Mouse (Mus musculus) stomach, postnatal 0 days (tissue): Measurements from ENCODE around the gene Sorcs1. TPM values are rescaled to one million over a fixed set of nuclear protein-coding genes. Genes with fewer than 3 reads are reported as not detected.

Experiments
- ATAC-seq: fragments of 200-750 bp; cut with Nextera tagmentation; 2 replicates; pipeline ENCODE4 v1.8.0; 2017; ENCODE audit not compliant: low FRiP score, low TSS enrichment
- DNase-seq: peaks from one replicate; pipeline ENCODE4 v3.0.0-alpha.2; 2016; ENCODE audit warnings: low spot score
- H3K27ac ChIP-seq: fragments of 300-500 bp; sonication (generic); replicated peaks from 2 replicates; pipeline ENCODE4 v1.5.1; 2014; ENCODE audit warnings: mild to moderate bottlenecking, control low read depth
- H3K27me3 ChIP-seq: fragments of 300-500 bp; sonication (generic); 2 replicates; pipeline ENCODE4 v1.6.1; 2014; ENCODE audit warnings: low read length; ENCODE audit not compliant: control insufficient read depth, insufficient read depth
- H3K36me3 ChIP-seq: fragments of 300-500 bp; sonication (generic); 2 replicates; pipeline ENCODE4 v1.6.1; 2014; ENCODE audit warnings: low read length, mixed read lengths; ENCODE audit not compliant: control insufficient read depth, insufficient read depth
- H3K4me1 ChIP-seq: fragments of 300-500 bp; sonication (generic); replicated peaks from 2 replicates; pipeline ENCODE4 v1.6.1; 2014; ENCODE audit warnings: antibody characterized with exemption; ENCODE audit not compliant: control insufficient read depth, insufficient read depth
- H3K4me2 ChIP-seq: fragments of 300-500 bp; sonication (generic); replicated peaks from 2 replicates; pipeline ENCODE4 v1.6.1; 2014; ENCODE audit warnings: low read depth, mild to moderate bottlenecking, control low read depth, moderate library complexity
- H3K4me3 ChIP-seq: fragments of 300-500 bp; sonication (generic); 2 replicates; pipeline ENCODE4 v1.5.1; 2014; ENCODE audit warnings: low read depth, low read length, control low read depth
- H3K9ac ChIP-seq: fragments of 300-500 bp; sonication (generic); 2 replicates; pipeline ENCODE4 v1.6.1; 2014; ENCODE audit warnings: mild to moderate bottlenecking, low read length, control low read depth, mixed read lengths
- H3K9me3 ChIP-seq: fragments of 300-500 bp; sonication (generic); 2 replicates; pipeline ENCODE4 v1.6.1; 2016; ENCODE audit warnings: low read length; ENCODE audit not compliant: control insufficient read depth
- CTCF ChIP-seq: IDR thresholded peaks from 2 replicates; pipeline ENCODE4 v1.5.1; 2016; ENCODE audit warnings: antibody characterized with exemption, low read depth, mild to moderate bottlenecking, moderate library complexity
- EP300 ChIP-seq: optimal IDR thresholded peaks from 2 replicates; pipeline ENCODE3; 2016; ENCODE audit warnings: antibody characterized with exemption
- WGBS: fragments of 180-500 bp; shearing (Covaris S2); extraction: QIAGEN DNeasy Blood & Tissue Kit; methylation state at CpG from one replicate; pipeline ENCODE4 v1.1.7; 2014; 5-methylcytosine and 5-hydroxymethylcytosine counted together
- microRNA-seq: library from miRNA; unstranded; fragments of <30 nt; microRNA quantifications from one replicate; pipeline ENCODE4, GENCODE M21; 2016
- polyA plus RNA-seq: library from polyadenylated mRNA; unstranded; fragments of >200 nt; fragmentation: Nextera tagmentation; extraction: Ambion mirVana; gene quantifications from 2 replicates; pipeline ENCODE4 v1.2.1, GENCODE M21; 2015

Sorcs1 gene
- polyA plus RNA-seq, 1 experiment from 2014 or later = 1.4 TPM

DNA sequence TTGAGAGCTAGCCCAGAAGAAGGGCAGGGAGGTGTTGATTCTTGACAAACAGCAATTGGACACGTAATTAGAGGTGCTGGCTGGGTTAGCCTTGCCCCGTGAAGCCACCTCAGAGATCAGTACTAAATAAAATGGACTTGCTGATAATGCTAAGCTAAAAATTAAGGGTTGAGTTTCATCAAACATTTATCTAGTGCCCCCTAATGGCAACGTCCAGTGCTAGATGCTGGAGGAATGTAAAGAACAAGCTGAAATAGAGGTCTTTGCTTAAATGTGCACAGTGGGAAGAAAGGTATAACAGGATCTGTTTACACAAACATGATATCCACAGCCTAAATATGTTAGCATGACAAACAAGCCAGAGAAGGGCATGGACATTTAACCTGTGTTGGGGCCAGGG lies 532.5 kb downstream of the Sorcs1 start:
- Histone ChIP-seq H3K4me2 (no peak overlapping the region), H3K4me1 (no peaks in the 10 kb centered on the region), H3K27ac (no peak overlapping the region), H3K4me3 (no peak overlapping the region), H3K9me3 (no peaks in the 10 kb centered on the region), H3K27me3 (no peaks in the 10 kb centered on the region), H3K9ac (no peak overlapping the region), H3K36me3 (no peaks in the 10 kb centered on the region)
- WGBS = 17% methylated on average over 3 of the region's 3 CpGs
- ATAC-seq = no peak
- TF ChIP-seq EP300 = no peak
- TF ChIP-seq CTCF = peak; percentile 55
- no peak for DNase-seq

DNA sequence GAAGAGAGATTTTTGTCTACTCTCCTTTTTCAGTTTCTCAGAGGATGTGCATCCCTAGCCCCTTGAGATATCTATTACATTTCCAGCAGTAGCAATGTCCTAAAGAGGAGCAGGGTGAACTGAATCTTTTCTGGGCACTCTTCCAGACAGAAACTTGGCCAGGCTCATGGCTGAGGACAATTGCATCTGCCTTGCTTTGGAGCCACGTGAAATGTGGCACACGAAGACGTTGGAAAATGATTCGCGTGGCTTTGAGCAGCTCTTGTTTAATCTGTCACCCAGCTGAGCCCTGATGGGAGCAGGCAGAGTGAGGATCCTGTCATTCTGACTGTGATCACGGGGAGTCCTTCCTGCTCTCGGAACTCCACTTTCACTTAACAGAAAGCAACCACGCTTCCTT lies 536.6 kb downstream of the Sorcs1 start:
- no peaks in the 10 kb centered on the region for H3K9me3 ChIP-seq
- no peaks in the 10 kb centered on the region for H3K27me3 ChIP-seq
- H3K9ac ChIP-seq = no peak overlapping the region
- H3K27ac ChIP-seq = no peak overlapping the region
- no peak for ATAC-seq
- TF ChIP-seq CTCF = no peak
- no peak for TF ChIP-seq EP300
- no peak overlapping the region for H3K4me3 ChIP-seq
- WGBS = 43% methylated on average over 8 of the region's 8 CpGs
- DNase-seq = no peak
- no peaks in the 10 kb centered on the region for H3K36me3 ChIP-seq
- no peak overlapping the region for H3K4me2 ChIP-seq
- no peaks in the 10 kb centered on the region for H3K4me1 ChIP-seq

DNA sequence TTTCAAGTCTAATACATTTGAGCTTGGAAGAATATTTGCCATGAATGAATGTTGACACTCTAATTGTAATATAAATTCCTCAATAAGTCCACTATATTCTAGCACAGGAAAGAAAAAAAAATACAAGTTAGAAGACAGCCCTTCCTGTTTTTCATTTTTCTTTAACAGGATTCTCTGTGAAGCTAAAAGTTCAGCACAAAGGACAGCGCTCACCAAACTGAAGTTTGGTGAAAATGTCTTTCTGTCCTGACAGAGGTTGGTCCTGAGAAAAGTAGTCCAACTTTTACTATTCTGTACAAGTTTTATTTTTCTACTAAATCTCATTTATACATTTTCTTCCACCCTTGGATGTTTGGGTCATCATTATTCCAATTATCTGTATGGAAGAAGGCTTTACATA lies 543.8 kb downstream of the Sorcs1 start:
- TF ChIP-seq EP300 (no peak), CTCF (no peak)
- Histone ChIP-seq H3K4me3 (no peak overlapping the region), H3K27ac (no peak overlapping the region), H3K4me1 (no peaks in the 10 kb centered on the region), H3K9ac (no peak overlapping the region), H3K36me3 (no peaks in the 10 kb centered on the region), H3K27me3 (no peaks in the 10 kb centered on the region), H3K4me2 (no peak overlapping the region), H3K9me3 (no peaks in the 10 kb centered on the region)
- 73% methylated on average over 1 of the region's 1 CpGs for WGBS
- ATAC-seq (no peak), DNase-seq (no peak)

DNA sequence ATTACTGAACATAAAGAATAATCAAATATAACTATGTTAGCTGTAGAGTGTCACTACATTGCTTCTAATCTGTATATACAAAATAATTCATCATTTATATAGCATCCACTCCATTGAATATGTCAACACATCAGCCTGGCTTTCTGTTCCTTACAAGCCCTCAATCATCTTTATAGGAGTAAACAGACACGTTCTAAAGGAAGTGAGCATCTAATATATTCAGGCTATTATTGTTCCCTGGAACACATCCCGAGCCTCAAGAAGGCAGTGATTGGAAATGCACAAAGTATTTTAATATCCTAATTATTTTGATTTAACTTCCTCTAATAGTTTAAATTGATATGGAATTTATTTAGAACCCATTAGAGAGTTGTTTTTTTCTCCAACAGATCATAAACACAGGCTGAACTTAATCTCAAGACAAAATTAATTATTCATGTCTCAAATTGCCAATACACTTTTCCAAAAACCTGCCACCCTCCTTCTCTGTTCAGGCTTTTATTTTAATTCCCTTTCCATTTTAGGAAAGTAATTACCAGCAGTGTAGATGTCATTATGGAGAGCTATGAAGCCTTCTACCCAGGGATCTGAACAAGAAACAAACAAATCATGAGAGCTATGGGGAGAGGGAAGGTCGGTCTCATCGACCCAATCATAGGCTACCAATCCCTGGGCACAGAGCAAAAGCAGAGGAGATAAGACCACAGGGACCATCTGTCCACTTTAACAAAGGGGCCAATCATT lies 572.4 kb downstream of the Sorcs1 start:
- 65% methylated on average over 4 of the region's 4 CpGs for WGBS
- Histone ChIP-seq H3K4me3 (no peak overlapping the region), H3K36me3 (no peaks in the 10 kb centered on the region), H3K9ac (no peak overlapping the region), H3K27ac (no peak overlapping the region), H3K4me2 (no peak overlapping the region), H3K9me3 (no peaks in the 10 kb centered on the region), H3K4me1 (no peaks in the 10 kb centered on the region), H3K27me3 (no peaks in the 10 kb centered on the region)
- no peak for ATAC-seq
- no peak for TF ChIP-seq EP300
- no peak for TF ChIP-seq CTCF
- DNase-seq = no peak

Small RNA genes lying within 50 kb of the gene (microRNA-seq; reads per million reads assigned to microRNA genes)
- gene Gm27749 = not detected
